In the genomic region with DNA sequence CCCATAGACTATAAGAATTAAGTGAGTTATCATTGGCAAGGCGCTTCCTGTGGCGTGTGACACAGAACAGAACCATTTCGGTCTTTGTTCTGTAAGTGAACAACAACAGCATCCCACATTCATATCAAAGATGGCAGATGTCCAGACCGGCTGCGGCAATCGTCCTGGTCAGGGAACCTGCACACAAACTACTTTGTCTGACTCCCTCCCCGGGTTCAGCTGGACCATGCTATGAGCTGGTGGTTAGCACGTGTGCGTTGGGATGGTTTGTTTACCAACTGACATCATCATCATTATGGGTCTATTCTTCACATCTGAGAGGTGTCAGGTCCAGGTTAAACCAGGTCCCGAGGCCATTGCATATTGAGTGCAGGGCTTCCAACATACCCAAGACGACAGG, we compare ENCODE assay signal across 26 mouse cellular contexts. TPM values are rescaled to one million over a fixed set of nuclear protein-coding genes. Genes with fewer than 3 reads are reported as not detected.
DNase-seq lines count a peak whose midpoint lies in the region; ATAC-seq and TF ChIP-seq lines count a peak whose summit lies in the region.
"Had no signal": no experiment of that assay in that cellular context is flagged by ENCODE, and none has a peak within 500 bp of the region (broad histone marks: within the 10 kb centered on the region; RNA-seq: fewer than 3 reads in every experiment).

No protein-coding gene starts in this region.

- H3K9me3 ChIP-seq in heart, embryonic 11.5 days (replicated peaks; ENCODE audit: control insufficient read depth, low read length) = no peaks in the 10 kb centered on the region
- H3K9me3 ChIP-seq: hindbrain, embryonic 12.5 days; intestine, embryonic 15.5 days; limb, embryonic 13.5 days; liver, embryonic 13.5 days; megakaryocyte, embryonic 14.5 days; midbrain, embryonic 12.5 days; neural tube, embryonic 12.5 days had no signal

- H3K36me3 ChIP-seq in heart, adult 2 months (ENCODE audit: control insufficient read depth, insufficient read depth, low read length) = no peaks in the 10 kb centered on the region
- H3K36me3 ChIP-seq in heart, embryonic 11.5 days (ENCODE audit: control insufficient read depth, insufficient read depth, low read length) = no peaks in the 10 kb centered on the region
- H3K36me3 ChIP-seq in testis, adult 2 months (ENCODE audit: control insufficient read depth, insufficient read depth, low read length) = no peaks in the 10 kb centered on the region
- H3K36me3 ChIP-seq: hindbrain, embryonic 12.5 days; intestine, embryonic 15.5 days; limb, embryonic 13.5 days; liver, embryonic 13.5 days; midbrain, embryonic 12.5 days; neural tube, embryonic 12.5 days had no signal

- TF ChIP-seq CTCF in heart, adult 2 months (IDR thresholded peaks at IDR 0.05) = no peak
- no peak for TF ChIP-seq CTCF in layer of hippocampus, adult 2 months (conservative IDR thresholded peaks at IDR 0.05)
- TF ChIP-seq CTCF in testis, adult 2 months (IDR thresholded peaks at IDR 0.05; ENCODE audit: control insufficient read depth, insufficient read depth, insufficient replicate concordance, low read depth, low read length) = no peak

- H3K4me2 ChIP-seq in heart, embryonic 11.5 days = no peak overlapping the region
- H3K4me2 ChIP-seq: hindbrain, embryonic 12.5 days; intestine, embryonic 15.5 days; limb, embryonic 13.5 days; liver, embryonic 13.5 days; midbrain, embryonic 12.5 days; neural tube, embryonic 12.5 days had no signal

- H3K4me3 ChIP-seq in heart, adult 2 months = no peak overlapping the region
- H3K4me3 ChIP-seq in heart, embryonic 11.5 days (ENCODE audit: low read depth, low read length) = no peak overlapping the region
- no peak overlapping the region for H3K4me3 ChIP-seq in layer of hippocampus, adult 2 months
- H3K4me3 ChIP-seq in testis, adult 2 months (ENCODE audit: control insufficient read depth, low read depth, low read length) = no peak overlapping the region
- H3K4me3 ChIP-seq: erythroblast, embryonic 14.5 days; hindbrain, embryonic 12.5 days; intestine, embryonic 15.5 days; limb, embryonic 13.5 days; liver, embryonic 13.5 days; megakaryocyte, embryonic 14.5 days; midbrain, embryonic 12.5 days; myocyte; neural tube, embryonic 12.5 days had no signal

- TF ChIP-seq EP300 in heart, adult 2 months (IDR thresholded peaks at IDR 0.05; ENCODE audit: insufficient read depth, low read depth, low read length) = no peak

- intact Hi-C loops in heart, adult 2 months (cut with DNase I) = no loop called here

- 41% methylated on average over 11 of the region's 11 CpGs for WGBS in heart, adult 2 months
- 68% methylated on average over 11 of the region's 11 CpGs for WGBS in heart, embryonic 11.5 days (ENCODE audit: insufficient replicate concordance)

- no peaks in the 10 kb centered on the region for H3K79me2 ChIP-seq in heart, adult 2 months (replicated peaks; ENCODE audit: control insufficient read depth, insufficient read depth, low read length)

- H3K9ac ChIP-seq in heart, adult 2 months (ENCODE audit: low read depth, low read length) = no peak overlapping the region
- no peak overlapping the region for H3K9ac ChIP-seq in heart, embryonic 11.5 days (ENCODE audit: low read depth, low read length)
- H3K9ac ChIP-seq: hindbrain, embryonic 12.5 days; intestine, embryonic 15.5 days; limb, embryonic 13.5 days; liver, embryonic 13.5 days; midbrain, embryonic 12.5 days; neural tube, embryonic 12.5 days had no signal

- H3K4me1 ChIP-seq in heart, adult 2 months (ENCODE audit: control insufficient read depth, insufficient read depth, low read length) = peaks cover 18% of the 10 kb centered on the region
- H3K4me1 ChIP-seq in heart, embryonic 11.5 days (ENCODE audit: control insufficient read depth, insufficient read depth, low read length) = no peaks in the 10 kb centered on the region
- peaks cover 15% of the 10 kb centered on the region for H3K4me1 ChIP-seq in testis, adult 2 months (ENCODE audit: control insufficient read depth, insufficient read depth, low read length)
- H3K4me1 ChIP-seq: hindbrain, embryonic 12.5 days; limb, embryonic 13.5 days; liver, embryonic 13.5 days; midbrain, embryonic 12.5 days; neural tube, embryonic 12.5 days had no signal

- DNase-seq in heart, adult 2 months = peak; percentile 44 to 47
- no peak for DNase-seq in layer of hippocampus, adult 2 months (ENCODE audit: low spot score in 2 of 2)
- DNase-seq in layer of hippocampus, adult 9-11 months = no peak
- DNase-seq in Muller cell, postnatal 12 days (ENCODE audit: inconsistent ontology term) = peak; percentile 54
- no peak for DNase-seq in c-Kit-positive CD71-positive TER-119-positive erythroid progenitor cells, embryonic 14.5 days (ENCODE audit: low spot score)
- DNase-seq: adrenal gland, adult 8-10 months; B cell, adult 2 months; cerebellum, adult 11-12 months; gastrocnemius, postnatal 10 days; liver, embryonic 13.5 days; lung, adult 18-20 months; lung, postnatal 4 days; spleen, adult 18-20 months had no signal

- no peaks in the 10 kb centered on the region for H3K27me3 ChIP-seq in heart, adult 2 months (ENCODE audit: control insufficient read depth, insufficient read depth, low read length)
- no peaks in the 10 kb centered on the region for H3K27me3 ChIP-seq in heart, embryonic 11.5 days (ENCODE audit: control insufficient read depth, insufficient read depth, low read length)
- H3K27me3 ChIP-seq in testis, adult 2 months (ENCODE audit: control insufficient read depth, insufficient read depth, low read length) = no peaks in the 10 kb centered on the region
- H3K27me3 ChIP-seq: hindbrain, embryonic 12.5 days; intestine, embryonic 15.5 days; limb, embryonic 13.5 days; midbrain, embryonic 12.5 days; neural tube, embryonic 12.5 days had no signal

- H3K27ac ChIP-seq in heart, adult 2 months = peak overlapping the region; percentile 41; the same call in 1 of the 2 replicates
- H3K27ac ChIP-seq in heart, embryonic 11.5 days (ENCODE audit: low read depth, low read length) = no peak overlapping the region
- peak overlapping the region; percentile 80 for H3K27ac ChIP-seq in layer of hippocampus, adult 2 months
- H3K27ac ChIP-seq in testis, adult 2 months (ENCODE audit: control insufficient read depth, insufficient read depth, low read depth, low read length) = peak overlapping the region; percentile 69
- H3K27ac ChIP-seq: hindbrain, embryonic 12.5 days; hindbrain, postnatal 0 days; intestine, embryonic 15.5 days; limb, embryonic 13.5 days; liver, embryonic 13.5 days; midbrain, embryonic 12.5 days; neural tube, embryonic 12.5 days had no signal

- TF ChIP-seq POLR2A in heart, adult 2 months (IDR thresholded peaks at IDR 0.05; ENCODE audit: insufficient read depth, low read depth, low read length) = no peak
- TF ChIP-seq POLR2A in testis, adult 2 months (IDR thresholded peaks at IDR 0.05; ENCODE audit: control insufficient read depth, low read depth, low read length) = no peak

- no peak for ATAC-seq in heart, embryonic 11.5 days (replicated peaks; ENCODE audit: insufficient number of reproducible peaks, low FRiP score, low TSS enrichment)
- ATAC-seq: forebrain, embryonic 16.5 days; intestine, embryonic 15.5 days had no signal

RNA-seq across cellular contexts. Expression of gene Endou, which starts 2.7 kb away (rescaled TPM):
- 1 to 10 TPM; 1.1 to 1.2 TPM for total RNA-seq in heart, adult 2 months (2021)
- polyA plus RNA-seq in heart, adult 2 months (2012; rRNA removed) = 2.4 TPM in 2 replicates
- 0.20 TPM in 1 of 2 replicates, not detected in the other for polyA plus RNA-seq in heart, embryonic 11.5 days (2014; fragmentation: Nextera tagmentation; extraction: Ambion mirVana)
- under 1 TPM; 0.59 to 0.96 TPM for total RNA-seq in layer of hippocampus, adult 2 months (2021)
- 0.89 and 1.1 TPM in 2 replicates for polyA plus RNA-seq in testis, adult 2 months (2012; rRNA removed)
- polyA plus RNA-seq: erythroblast, embryonic 14.5 days; forebrain, embryonic 11.5 days; liver, embryonic 13.5 days had no signal

RNA-seq across cellular contexts. Expression of gene Rpap3, which starts 22.8 kb away (rescaled TPM):
- 10 to 100 TPM; 12.7 to 14.2 TPM for total RNA-seq in heart, adult 2 months (2021)
- polyA plus RNA-seq in heart, adult 2 months (2012; rRNA removed) = 4.4 and 7.4 TPM in 2 replicates
- 30.4 and 30.5 TPM in 2 replicates for polyA plus RNA-seq in heart, embryonic 11.5 days (2014; fragmentation: Nextera tagmentation; extraction: Ambion mirVana)
- total RNA-seq in layer of hippocampus, adult 2 months (2021) = 10 to 100 TPM; 25.6 to 25.9 TPM
- 3.7 and 3.9 TPM in 2 replicates for polyA plus RNA-seq in testis, adult 2 months (2012; rRNA removed)

RNA-seq across cellular contexts. Expression of gene Rapgef3, which starts 39.4 kb away (rescaled TPM):
- 10 to 100 TPM; 21.5 to 27.9 TPM for total RNA-seq in heart, adult 2 months (2021)
- 44.4 and 57.0 TPM in 2 replicates for polyA plus RNA-seq in heart, adult 2 months (2012; rRNA removed)
- 8.3 and 8.5 TPM in 2 replicates for polyA plus RNA-seq in heart, embryonic 11.5 days (2014; fragmentation: Nextera tagmentation; extraction: Ambion mirVana)
- 10 to 100 TPM; 45.5 to 46.8 TPM for total RNA-seq in layer of hippocampus, adult 2 months (2021)
- polyA plus RNA-seq in testis, adult 2 months (2012; rRNA removed) = 16.1 and 16.3 TPM in 2 replicates
- polyA plus RNA-seq: erythroblast, embryonic 14.5 days had no signal

RNA-seq across cellular contexts. Expression of gene Slc48a1, which starts 49.9 kb away (rescaled TPM):
- total RNA-seq in heart, adult 2 months (2021) = 10 to 100 TPM; 72.7 to 73.0 TPM
- 82.8 and 85.3 TPM in 2 replicates for polyA plus RNA-seq in heart, adult 2 months (2012; rRNA removed)
- polyA plus RNA-seq in heart, embryonic 11.5 days (2014; fragmentation: Nextera tagmentation; extraction: Ambion mirVana) = 45.1 and 51.1 TPM in 2 replicates
- total RNA-seq in layer of hippocampus, adult 2 months (2021) = 100 to 1,000 TPM; 133 to 135 TPM
- 16.3 and 17.0 TPM in 2 replicates for polyA plus RNA-seq in testis, adult 2 months (2012; rRNA removed)

Comparison
In these comparisons a context has a peak if more than half of its experiments do, and no peak if none do; other contexts are left out.
1. DNase-seq: peak in heart, adult 2 months (2 of 2) and Muller cell, postnatal 12 days (single experiment); none in layer of hippocampus, adult 2 months (0 of 2), layer of hippocampus, adult 9-11 months (single experiment) and c-Kit-positive CD71-positive TER-119-positive erythroid progenitor cells, embryonic 14.5 days (single experiment).